Mouse (Mus musculus) kidney, embryonic 15.5 days (tissue): Measurements from ENCODE around the gene Ggta1. TPM values are rescaled to one million over a fixed set of nuclear protein-coding genes. Genes with fewer than 3 reads are reported as not detected.

ENCODE experiments used
- ATAC-seq: fragments of 200-750 bp; cut with Nextera tagmentation; replicated peaks from 2 replicates; pipeline ENCODE4 v1.8.0; 2017; ENCODE audit warnings: moderate TSS enrichment; ENCODE audit not compliant: low FRiP score
- H3K27ac ChIP-seq: fragments of 300-500 bp; sonication (generic); 2 replicates; pipeline ENCODE4 v1.5.1; 2015; ENCODE audit warnings: mild to moderate bottlenecking, inconsistent platforms
- H3K27me3 ChIP-seq: fragments of 300-500 bp; sonication (generic); 2 replicates; pipeline ENCODE4 v1.6.1; 2015; ENCODE audit warnings: inconsistent platforms
- H3K36me3 ChIP-seq: fragments of 300-500 bp; sonication (generic); 2 replicates; pipeline ENCODE4 v1.6.1; 2015; ENCODE audit warnings: inconsistent platforms
- H3K4me1 ChIP-seq: fragments of 300-500 bp; sonication (generic); 2 replicates; pipeline ENCODE4 v1.6.1; 2015; ENCODE audit warnings: inconsistent platforms
- H3K4me2 ChIP-seq: fragments of 300-500 bp; sonication (generic); 2 replicates; pipeline ENCODE4 v1.6.1; 2015; ENCODE audit warnings: moderate library complexity, mild to moderate bottlenecking, inconsistent platforms
- H3K4me3 ChIP-seq: fragments of 300-500 bp; sonication (generic); replicated peaks from 2 replicates; pipeline ENCODE4 v1.5.1; 2015; ENCODE audit warnings: mild to moderate bottlenecking, inconsistent platforms
- H3K9ac ChIP-seq: fragments of 300-500 bp; sonication (generic); 2 replicates; pipeline ENCODE4 v1.6.1; 2015; ENCODE audit warnings: mild to moderate bottlenecking, inconsistent platforms
- H3K9me3 ChIP-seq: fragments of 300-500 bp; sonication (generic); replicated peaks from 2 replicates; pipeline ENCODE4 v1.6.1; 2016; ENCODE audit warnings: inconsistent platforms
- WGBS: fragments of 180-500 bp; shearing (Covaris S2); methylation state at CpG from one replicate; pipeline ENCODE4 v1.1.7; 2015; ENCODE audit warnings: mixed read lengths; 5-methylcytosine and 5-hydroxymethylcytosine counted together
- polyA plus RNA-seq: library from polyadenylated mRNA; unstranded; fragments of >200 nt; fragmentation: Nextera tagmentation; extraction: Ambion mirVana; gene quantifications from 2 replicates; pipeline ENCODE4 v1.2.1, GENCODE M21; 2015

Ggta1 gene
- polyA plus RNA-seq, 1 experiment from 2014 or later, result 20.5 TPM

GRCm38 (mm10) chr2:35451484-35452050, 11.5 kb downstream of the Ggta1 start:
- Histone ChIP-seq H3K4me3 (no peak overlapping the region), H3K4me1 (peaks cover 41% of the 10 kb centered on the region), H3K4me2 (no peak overlapping the region), H3K9me3 (no peaks in the 10 kb centered on the region), H3K27ac (no peak overlapping the region), H3K27me3 (no peaks in the 10 kb centered on the region), H3K9ac (no peak overlapping the region), H3K36me3 (no peaks in the 10 kb centered on the region)
- WGBS, result 90% methylated on average over 5 of the region's 5 CpGs
- no peak for ATAC-seq

GRCm38 (mm10) chr2:35450856-35451255, 12.2 kb downstream of the Ggta1 start:
- WGBS, result 72% methylated on average over 4 of the region's 4 CpGs
- H3K9me3 ChIP-seq, result no peaks in the 10 kb centered on the region
- H3K9ac ChIP-seq, result no peak overlapping the region
- H3K36me3 ChIP-seq, result no peaks in the 10 kb centered on the region
- H3K4me3 ChIP-seq, result no peak overlapping the region
- no peaks in the 10 kb centered on the region for H3K27me3 ChIP-seq
- ATAC-seq, result no peak
- peaks cover 48% of the 10 kb centered on the region for H3K4me1 ChIP-seq
- H3K27ac ChIP-seq, result no peak overlapping the region
- H3K4me2 ChIP-seq, result no peak overlapping the region

GRCm38 (mm10) chr2:35449687-35450622, 13.1 kb downstream of the Ggta1 start:
- no peak overlapping the region for H3K4me2 ChIP-seq
- no peak overlapping the region for H3K4me3 ChIP-seq
- no peaks in the 10 kb centered on the region for H3K9me3 ChIP-seq
- H3K4me1 ChIP-seq, result peaks cover 57% of the 10 kb centered on the region
- 69% methylated on average over 12 of the region's 12 CpGs for whole genome bisulfite sequencing
- H3K36me3 ChIP-seq, result no peaks in the 10 kb centered on the region
- H3K9ac ChIP-seq, result no peak overlapping the region
- H3K27ac ChIP-seq, result peak overlapping the region; percentile 14; the same call in 1 of the 2 replicates
- ATAC-seq, result no peak
- no peaks in the 10 kb centered on the region for H3K27me3 ChIP-seq

GRCm38 (mm10) chr2:35448914-35449670, 13.9 kb downstream of the Ggta1 start:
- Histone ChIP-seq H3K27me3 (no peaks in the 10 kb centered on the region), H3K9me3 (no peaks in the 10 kb centered on the region), H3K27ac (peak overlapping the region; percentile 79), H3K9ac (no peak overlapping the region), H3K4me1 (peaks cover 65% of the 10 kb centered on the region), H3K4me2 (no peak overlapping the region), H3K4me3 (no peak overlapping the region), H3K36me3 (no peaks in the 10 kb centered on the region)
- 72% methylated on average over 9 of the region's 9 CpGs for WGBS
- no peak for ATAC-seq

DNA sequence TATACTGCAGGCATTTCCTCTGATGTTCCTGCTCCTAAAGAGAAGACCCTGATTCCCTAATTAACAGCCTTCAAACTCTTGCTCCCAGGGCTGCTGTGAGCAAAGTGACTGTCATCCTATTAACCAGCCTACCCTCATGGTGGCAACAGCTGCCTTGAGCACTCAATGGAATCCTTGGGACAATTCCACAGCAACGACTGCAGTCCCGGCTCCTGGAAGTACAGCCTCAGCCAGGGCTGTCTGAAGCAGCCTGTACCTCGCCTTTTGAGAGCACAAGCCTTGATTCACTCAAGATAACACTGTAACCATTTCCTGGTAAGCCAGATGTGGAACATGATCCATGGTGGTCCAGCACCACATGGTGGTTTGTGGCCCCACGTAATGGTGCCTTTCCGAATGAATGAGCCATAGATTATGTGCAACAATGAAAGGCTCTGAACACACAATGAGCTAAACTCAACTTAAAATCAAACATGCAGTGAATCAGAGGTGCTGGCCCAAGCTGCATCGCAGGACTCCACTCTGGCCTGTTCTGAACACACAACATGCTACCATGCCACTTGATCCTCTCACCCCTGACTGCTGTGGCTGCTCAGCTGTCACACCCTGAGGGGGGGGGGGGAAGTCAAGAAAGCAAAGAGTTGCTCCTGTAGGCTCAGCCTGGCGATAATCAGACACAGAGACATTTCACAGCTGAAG, 14.7 kb downstream of the Ggta1 start:
- Histone ChIP-seq H3K9me3 (no peaks in the 10 kb centered on the region), H3K27me3 (no peaks in the 10 kb centered on the region), H3K36me3 (no peaks in the 10 kb centered on the region), H3K4me2 (no peak overlapping the region), H3K27ac (peak overlapping the region; percentile 79), H3K9ac (no peak overlapping the region), H3K4me1 (peaks cover 73% of the 10 kb centered on the region), H3K4me3 (no peak overlapping the region)
- WGBS, result 33% methylated on average over 7 of the region's 7 CpGs
- no peak for ATAC-seq

GRCm38 (mm10) chr2:35447453-35447852, 15.6 kb downstream of the Ggta1 start:
- Histone ChIP-seq H3K4me2 (no peak overlapping the region), H3K9ac (peak overlapping the region; percentile 3; the same call in 1 of the 2 replicates), H3K27ac (peak overlapping the region; percentile 79), H3K4me1 (peaks cover 75% of the 10 kb centered on the region), H3K36me3 (no peaks in the 10 kb centered on the region), H3K9me3 (no peaks in the 10 kb centered on the region), H3K27me3 (no peaks in the 10 kb centered on the region), H3K4me3 (no peak overlapping the region)
- no peak for ATAC-seq
- WGBS, result 68% methylated on average over 7 of the region's 7 CpGs

- no peak for ATAC-seq
These were observed 16.2 kb downstream of the Ggta1 start for GRCm38 (mm10) chr2:35446798-35447197.

GRCm38 (mm10) chr2:35446300-35446699, 16.7 kb downstream of the Ggta1 start:
- Histone ChIP-seq H3K4me1 (peaks cover 85% of the 10 kb centered on the region), H3K4me3 (no peak overlapping the region), H3K27ac (peak overlapping the region; percentile 79), H3K27me3 (no peaks in the 10 kb centered on the region), H3K9me3 (no peaks in the 10 kb centered on the region), H3K9ac (no peak overlapping the region), H3K36me3 (no peaks in the 10 kb centered on the region), H3K4me2 (no peak overlapping the region)
- ATAC-seq, result no peak
- WGBS, result 81% methylated on average over 5 of the region's 5 CpGs

More at GRCm38 (mm10) chr2:35446798-35447197, 16.2 kb downstream of the Ggta1 start:
- no peak overlapping the region for H3K4me2 ChIP-seq
- no peaks in the 10 kb centered on the region for H3K36me3 ChIP-seq
- H3K4me1 ChIP-seq, result peaks cover 80% of the 10 kb centered on the region
- peak overlapping the region; percentile 79 for H3K27ac ChIP-seq
- no peaks in the 10 kb centered on the region for H3K27me3 ChIP-seq
- 65% methylated on average over 8 of the region's 8 CpGs for WGBS
- H3K4me3 ChIP-seq, result no peak overlapping the region
- no peaks in the 10 kb centered on the region for H3K9me3 ChIP-seq
- H3K9ac ChIP-seq, result no peak overlapping the region

- no peak overlapping the region for H3K4me2 ChIP-seq
- peaks cover 91% of the 10 kb centered on the region for H3K4me1 ChIP-seq
- ATAC-seq, result no peak
- no peaks in the 10 kb centered on the region for H3K9me3 ChIP-seq
- H3K4me3 ChIP-seq, result no peak overlapping the region
- H3K9ac ChIP-seq, result no peak overlapping the region
- H3K36me3 ChIP-seq, result no peaks in the 10 kb centered on the region
- WGBS, result 50% methylated on average over 7 of the region's 7 CpGs
- no peaks in the 10 kb centered on the region for H3K27me3 ChIP-seq
- H3K27ac ChIP-seq, result peak overlapping the region; percentile 79
These were observed 17.4 kb downstream of the Ggta1 start for GRCm38 (mm10) chr2:35445610-35446009.

DNA sequence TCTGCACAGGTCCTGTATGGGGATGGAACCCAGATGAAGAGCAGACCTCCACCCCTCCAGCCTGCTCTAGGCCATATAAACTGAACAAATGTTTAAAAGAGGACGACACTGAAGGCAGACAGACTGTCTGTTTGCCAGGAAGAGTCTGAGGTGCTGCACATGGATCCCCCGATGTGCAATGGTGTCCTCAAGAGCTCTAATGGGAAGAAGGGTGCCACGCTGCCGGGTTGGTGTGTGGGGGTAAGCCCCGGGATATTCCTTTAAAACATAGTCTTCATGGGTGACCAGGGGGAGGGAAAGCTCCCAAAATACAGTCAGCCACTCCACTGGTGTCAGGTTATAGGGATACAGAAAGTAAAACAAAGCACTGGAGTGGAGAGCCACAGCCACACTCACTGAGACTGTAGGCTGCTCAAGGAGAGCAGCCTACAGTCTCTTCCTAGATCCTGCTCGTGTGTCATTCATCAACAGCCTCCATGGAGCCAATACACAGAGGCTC, 18.2 kb downstream of the Ggta1 start:
- no peaks in the 10 kb centered on the region for H3K9me3 ChIP-seq
- H3K4me3 ChIP-seq, result no peak overlapping the region
- H3K27ac ChIP-seq, result peak overlapping the region; percentile 79
- no peak overlapping the region for H3K9ac ChIP-seq
- 37% methylated on average over 6 of the region's 6 CpGs for WGBS
- no peak for ATAC-seq
- H3K4me2 ChIP-seq, result peak overlapping the region; percentile 14; the same call in 1 of the 2 replicates
- no peaks in the 10 kb centered on the region for H3K36me3 ChIP-seq
- no peaks in the 10 kb centered on the region for H3K27me3 ChIP-seq
- H3K4me1 ChIP-seq, result peaks cover 92% of the 10 kb centered on the region

- no peak for ATAC-seq
- 43% methylated on average over 16 of the region's 16 CpGs for WGBS
- H3K4me2 ChIP-seq, result 0 out of 2 replicates have a peak overlapping the region, but pooled peaks have one; percentile 14
These were observed 18.9 kb downstream of the Ggta1 start for GRCm38 (mm10) chr2:35443981-35444763.

More at GRCm38 (mm10) chr2:35443981-35444763, 18.9 kb downstream of the Ggta1 start:
- Histone ChIP-seq H3K9ac (no peak overlapping the region), H3K36me3 (no peaks in the 10 kb centered on the region), H3K27ac (peak overlapping the region; percentile 79), H3K4me1 (peaks cover 88% of the 10 kb centered on the region), H3K27me3 (no peaks in the 10 kb centered on the region), H3K9me3 (no peaks in the 10 kb centered on the region), H3K4me3 (no peak overlapping the region)
